Mouse (Mus musculus) thymus, postnatal 10 days (tissue): Measurements from ENCODE around the gene March7.
A peak's percentile ranks its signal among the peaks of the same experiment; 100 is the strongest.

Source experiments
- DNase-seq, 2 experiments: peaks; one replicate each; pipeline ENCODE4 v3.0.0; 2021; ENCODE audit warnings: low spot score in 2 of 2

Gene March7

GRCm38 (mm10) chr2:60209703-60210651 lies at the start of gene March7, which contains the start of gene Baz2b:
TSS of gene March7 (plus strand) at chr2:60209887.
TSS of gene Baz2b (minus strand) at chr2:60209839.
- DNase-seq, result peak; percentile 84 to 91

GRCm38 (mm10) chr2:60163744-60164143 lies 45.9 kb upstream of the March7 start:
- no peak for DNase-seq

GRCm38 (mm10) chr2:60165679-60166078 lies 44.0 kb upstream of the March7 start:
- no peak for DNase-seq

- DNase-seq, result no peak
Measured at GRCm38 (mm10) chr2:60166878-60167277, 42.8 kb upstream of the March7 start.

- peak in 1 of 2 experiments; percentile 6 for DNase-seq
Measured at GRCm38 (mm10) chr2:60171786-60172530, 37.7 kb upstream of the March7 start.

GRCm38 (mm10) chr2:60172531-60172914 lies 37.2 kb upstream of the March7 start:
- DNase-seq, result no peak

- DNase-seq, result no peak
Measured at GRCm38 (mm10) chr2:60173190-60173589, 36.5 kb upstream of the March7 start.

GRCm38 (mm10) chr2:60173595-60173994 lies 36.1 kb upstream of the March7 start:
- DNase-seq, result no peak

GRCm38 (mm10) chr2:60175078-60175477 lies 34.6 kb upstream of the March7 start:
- no peak for DNase-seq

- no peak for DNase-seq
Measured at GRCm38 (mm10) chr2:60176087-60176486, 33.6 kb upstream of the March7 start.

GRCm38 (mm10) chr2:60177490-60177889 lies 32.2 kb upstream of the March7 start:
- DNase-seq, result no peak

- no peak for DNase-seq
Measured at GRCm38 (mm10) chr2:60181696-60182095, 28.0 kb upstream of the March7 start.

GRCm38 (mm10) chr2:60196841-60197240 lies 12.8 kb upstream of the March7 start:
- no peak for DNase-seq

GRCm38 (mm10) chr2:60200051-60200562 lies 9.6 kb upstream of the March7 start:
- DNase-seq, result no peak

GRCm38 (mm10) chr2:60200667-60201066 lies 9.0 kb upstream of the March7 start:
- peak; percentile 28 to 71 for DNase-seq

- DNase-seq, result no peak
Measured at GRCm38 (mm10) chr2:60202900-60203530, 6.7 kb upstream of the March7 start.

- no peak for DNase-seq
Measured at GRCm38 (mm10) chr2:60203733-60204132, 6.0 kb upstream of the March7 start.

GRCm38 (mm10) chr2:60204162-60204561 lies 5.5 kb upstream of the March7 start:
- no peak for DNase-seq

- no peak for DNase-seq
Measured at GRCm38 (mm10) chr2:60205795-60206194, 3.9 kb upstream of the March7 start.

- peak; percentile 57 for DNase-seq
Measured at GRCm38 (mm10) chr2:60209122-60209611, 520 bp upstream of the March7 start.

GRCm38 (mm10) chr2:60210821-60211220 lies 1.1 kb downstream of the March7 start:
- no peak for DNase-seq

- no peak for DNase-seq
Measured at GRCm38 (mm10) chr2:60212488-60212887, 2.8 kb downstream of the March7 start.
